Mouse (Mus musculus) left cerebral cortex, postnatal 14 days (tissue): ENCODE data around the gene Tmod4. TPM values are rescaled to one million over a fixed set of nuclear protein-coding genes. Genes with fewer than 3 reads are reported as not detected.

Experiments used
- DNase-seq, 2 experiments: peaks; one replicate each; pipeline ENCODE4 v3.0.0; 2021 to 2022; ENCODE audit warnings: low spot score in 2 of 2, mixed read lengths in 1 of 2
- intact Hi-C: fragments of 180-260 bp; cut with DNase I; formaldehyde crosslinking; loops from one replicate; pipeline ENCODE4 v1.15.1; 2025
- total RNA-seq, 2 experiments: library from RNA; stranded (reverse); gene quantifications; 2 replicates each; pipeline ENCODE4 v1.2.3; 2021

The Tmod4 gene
- total RNA-seq, 2 experiments from 2014 or later: 0.29 to 0.32 TPM

- intact Hi-C loops: no loop called here
Observed at GRCm38 (mm10) chr3:95135023-95135422, 10.7 kb downstream of the Tmod4 start.

GRCm38 (mm10) chr3:95135433-95136052, 11.3 kb downstream of the Tmod4 start:
- intact Hi-C loops: no loop called here
- DNase-seq: no peak

More at GRCm38 (mm10) chr3:95135023-95135422, 10.7 kb downstream of the Tmod4 start:
- DNase-seq: peak; percentile 48 to 54

- DNase-seq: no peak
- intact Hi-C loops: no loop called here
Observed at GRCm38 (mm10) chr3:95136336-95136735, 12.1 kb downstream of the Tmod4 start.

- intact Hi-C loops: loop anchor here (5.0 kb wide), 1 partner anchor 123 kb away; no protein-coding TSS in a partner anchor
- DNase-seq: no peak
Observed at GRCm38 (mm10) chr3:95139586-95140288, 15.5 kb downstream of the Tmod4 start.

DNA sequence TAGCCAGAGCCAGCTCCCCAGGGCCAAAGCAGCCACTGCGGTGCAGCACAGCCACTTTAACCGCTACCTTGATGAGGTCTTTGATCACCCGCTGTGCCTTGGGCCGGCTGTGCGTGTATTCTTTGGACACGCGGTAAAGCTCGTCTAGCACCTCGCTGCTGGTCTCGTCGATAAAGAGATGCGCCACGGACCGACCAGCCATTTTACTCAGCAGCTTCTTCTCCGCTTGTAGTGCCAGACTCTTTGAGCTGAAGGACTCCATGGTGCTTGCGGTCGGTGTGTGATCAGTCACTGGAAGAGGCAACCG, 16.0 kb downstream of the Tmod4 start:
- intact Hi-C loops: loop anchor here (5.0 kb wide), 1 partner anchor 122 kb away; no protein-coding TSS in a partner anchor
- DNase-seq: no peak

GRCm38 (mm10) chr3:95140795-95141194, 16.5 kb downstream of the Tmod4 start:
- intact Hi-C loops: loop anchor here (5.0 kb wide), 1 partner anchor 122 kb away; no protein-coding TSS in a partner anchor
- no peak for DNase-seq

GRCm38 (mm10) chr3:95141474-95141873, 17.2 kb downstream of the Tmod4 start:
- intact Hi-C loops: loop anchor here (5.0 kb wide), 1 partner anchor 121 kb away; no protein-coding TSS in a partner anchor
- no peak for DNase-seq

DNA sequence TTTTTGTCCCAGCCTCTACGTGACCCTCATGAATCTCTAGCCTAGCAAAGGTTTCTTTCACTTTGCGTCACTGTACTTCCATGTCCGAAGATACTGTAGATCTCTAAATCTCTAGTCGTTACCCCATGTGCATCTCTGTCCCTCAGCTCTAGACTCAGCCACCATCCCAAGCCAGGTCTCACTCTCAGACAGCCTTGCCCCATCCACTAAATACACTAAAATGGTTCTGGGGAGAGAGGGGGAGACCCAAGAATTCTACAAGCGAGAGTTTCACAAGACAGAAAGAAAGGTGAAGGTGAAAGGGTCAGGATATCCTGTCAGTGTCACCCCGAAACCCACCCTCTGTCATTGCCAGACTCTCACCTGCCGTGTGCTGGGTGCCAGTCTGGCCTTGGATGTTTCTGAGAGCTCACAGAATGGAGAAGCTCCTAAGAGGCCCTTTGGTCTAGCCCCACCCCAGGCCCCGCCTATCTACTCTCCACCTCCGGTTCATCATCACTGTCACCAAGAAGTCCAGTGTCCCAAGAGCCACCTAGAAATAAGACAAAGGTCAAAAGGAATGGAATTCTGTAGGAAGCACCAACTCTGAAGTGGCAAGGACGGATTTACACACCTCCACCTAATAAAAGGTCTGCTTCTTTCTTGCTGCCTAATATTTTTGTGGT, 17.8 kb downstream of the Tmod4 start, which contains the start of gene Tnfaip8l2:
Gene Tnfaip8l2, minus strand, starts transcription at position 409 of the 665 bp plus-strand sequence.
- no peak for DNase-seq
- intact Hi-C loops: loop anchor here (2.0 to 5.0 kb wide), 2 partner anchors 75 to 120 kb away; partner anchors contain the start of gene Gabpb2

DNA sequence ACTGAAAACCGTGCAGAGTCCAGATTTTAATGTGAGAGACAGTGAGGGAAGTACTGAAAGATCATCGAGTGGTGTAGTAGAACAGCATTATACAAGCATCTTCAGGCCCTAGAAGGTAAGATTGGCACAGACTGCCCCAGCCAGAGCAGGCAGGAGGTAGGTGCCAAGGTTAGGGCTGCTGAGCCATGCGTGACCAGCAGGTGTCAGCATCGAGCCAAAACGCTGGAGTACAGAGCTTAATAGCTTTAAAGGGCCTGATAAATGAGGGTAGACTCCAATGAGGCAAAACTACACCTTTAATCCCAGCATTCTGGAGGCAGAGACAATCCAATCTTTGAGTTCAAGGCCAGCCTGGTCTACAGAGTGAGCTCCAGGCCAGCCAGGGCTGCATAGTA, 18.3 kb downstream of the Tmod4 start:
- intact Hi-C loops: loop anchor here (2.0 to 5.0 kb wide), 2 partner anchors 74 to 120 kb away; partner anchors contain the start of gene Gabpb2
- DNase-seq: peak; percentile 73 to 88

- DNase-seq: no peak
- intact Hi-C loops: no loop called here
Observed at GRCm38 (mm10) chr3:95147924-95148323, 23.6 kb downstream of the Tmod4 start.

DNA sequence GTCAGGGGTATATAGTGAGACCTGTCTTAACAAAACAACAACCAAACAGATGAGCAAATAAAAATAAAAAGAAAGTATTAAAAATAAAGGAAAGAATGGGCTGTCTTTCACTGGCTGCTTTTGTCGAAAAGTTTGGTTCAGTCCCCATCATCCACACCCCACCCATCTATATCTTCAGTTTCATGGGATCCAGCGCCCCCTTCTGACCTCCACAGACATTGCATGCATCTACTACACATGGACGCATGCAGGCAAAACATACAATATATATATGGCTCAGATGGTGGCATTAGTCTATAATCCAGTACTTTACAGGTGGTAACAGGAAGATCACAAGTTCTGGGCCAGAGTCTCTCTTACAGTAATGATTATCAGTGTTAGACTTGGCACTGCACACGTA, 29.6 kb downstream of the Tmod4 start:
- intact Hi-C loops: no loop called here
- peak in 1 of 2 experiments; percentile 53 for DNase-seq

DNA sequence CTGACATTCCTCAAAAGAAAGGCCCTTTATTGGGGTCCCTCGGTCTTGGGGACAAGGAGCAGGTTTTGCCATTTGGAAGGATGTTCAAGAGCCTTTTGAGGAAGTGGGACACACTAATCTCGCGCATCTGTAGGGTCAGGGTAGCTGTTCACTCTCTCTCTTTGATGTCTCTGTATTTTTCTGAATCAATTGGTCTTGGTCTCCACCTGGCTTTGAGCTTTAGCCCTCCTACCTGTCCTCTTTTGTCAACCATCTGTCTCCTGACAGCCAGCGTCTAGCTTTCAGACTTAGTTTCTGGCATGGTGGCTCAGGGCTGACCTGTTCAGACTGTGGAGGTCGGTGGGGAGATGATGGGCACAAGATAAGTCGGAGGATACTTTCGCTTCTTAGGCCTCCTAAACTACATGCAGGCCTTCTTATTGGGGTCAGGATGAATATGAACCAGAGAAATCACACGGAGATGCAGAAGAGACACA, 35.3 kb downstream of the Tmod4 start:
- intact Hi-C loops: no loop called here

GRCm38 (mm10) chr3:95159987-95160963, 36.0 kb downstream of the Tmod4 start, which contains the start of gene Sema6c:
Gene Sema6c, plus strand, starts transcription at chr3:95160457.
- intact Hi-C loops: loop anchor here (5.0 kb wide), 1 partner anchor 57 kb away; the partner anchor contains the start of gene Gabpb2
- DNase-seq: peak; percentile 89 to 91

More for the DNA sequence above, 35.3 kb downstream of the Tmod4 start:
- no peak for DNase-seq

DNA sequence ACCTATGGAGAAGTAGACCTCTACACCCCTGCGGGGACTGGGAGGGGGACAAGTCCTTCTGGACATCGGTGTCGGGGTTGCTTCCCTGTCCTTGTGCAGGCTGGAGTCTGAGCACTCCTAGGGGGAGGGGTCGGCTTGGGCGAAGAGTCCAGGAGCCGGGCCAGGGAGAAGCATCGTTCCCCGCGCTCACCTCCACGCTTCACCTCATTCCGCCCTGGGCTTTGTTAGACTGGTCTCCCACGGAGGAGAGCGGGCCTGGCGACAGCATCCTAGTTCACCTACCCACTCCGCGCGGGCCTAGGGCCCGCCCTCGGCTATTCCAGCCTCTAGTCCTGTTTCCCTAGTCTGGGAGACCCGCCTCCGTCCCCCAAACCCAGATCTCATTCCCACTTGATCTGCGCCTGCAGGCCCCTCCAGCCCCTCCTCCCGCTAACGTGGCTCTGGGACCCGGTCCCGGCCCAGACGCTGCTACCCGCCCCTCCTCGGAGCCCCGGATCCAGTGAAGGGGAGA, 36.8 kb downstream of the Tmod4 start:
- intact Hi-C loops: loop anchor here (5.0 kb wide), 1 partner anchor 56 kb away; the partner anchor contains the start of gene Gabpb2

GRCm38 (mm10) chr3:95161618-95162344, 37.5 kb downstream of the Tmod4 start:
- intact Hi-C loops: loop anchor here (5.0 kb wide), 1 partner anchor 56 kb away; the partner anchor contains the start of gene Gabpb2

More for the DNA sequence above, 36.8 kb downstream of the Tmod4 start:
- DNase-seq: no peak

GRCm38 (mm10) chr3:95162345-95162628, 38.0 kb downstream of the Tmod4 start:
- DNase-seq: no peak

More at GRCm38 (mm10) chr3:95161618-95162344, 37.5 kb downstream of the Tmod4 start:
- DNase-seq: no peak

GRCm38 (mm10) chr3:95163419-95164255, 39.4 kb downstream of the Tmod4 start:
- DNase-seq: no peak
- intact Hi-C loops: loop anchor here (5.0 kb wide), 1 partner anchor 54 kb away; the partner anchor contains the start of gene Gabpb2

More at GRCm38 (mm10) chr3:95162345-95162628, 38.0 kb downstream of the Tmod4 start:
- intact Hi-C loops: loop anchor here (5.0 kb wide), 1 partner anchor 55 kb away; the partner anchor contains the start of gene Gabpb2
